Mouse (Mus musculus) inflammation-experienced regulatory T-cells, adult 16 weeks (primary cell): Measurements from ENCODE around the gene Vmn1r66. TPM values are rescaled to one million over a fixed set of nuclear protein-coding genes. Genes with fewer than 3 reads are reported as not detected.

Experiments used
- polyA plus RNA-seq: library from polyadenylated mRNA; unstranded; fragments of 100-300 nt; shearing (Covaris generic); gene quantifications from one replicate; pipeline ENCODE4 v1.2.1, GENCODE M21; 2017

Vmn1r66 gene
- polyA plus RNA-seq: not detected

GRCm38 (mm10) chr7:10277906-10278305 is at the start of gene Vmn1r66:
TSS of gene Vmn1r66 (minus strand) at chr7:10278006.

Other genes with a start within 250 kb of the Vmn1r66 start
- not detected for gene Vmn2r50, start 224.7 kb downstream of the Vmn1r66 start, polyA plus RNA-seq
- gene Vmn2r51, start 172.3 kb downstream of the Vmn1r66 start, polyA plus RNA-seq: not detected
- gene Vmn2r52, start 101.4 kb downstream of the Vmn1r66 start, polyA plus RNA-seq: 0.10 TPM
- gene Vmn1r67, start 165.3 kb upstream of the Vmn1r66 start, polyA plus RNA-seq: not detected
- gene Zik1, start 217.4 kb upstream of the Vmn1r66 start, polyA plus RNA-seq: 2.5 TPM